Comparison of ENCODE assay signal across 29 mouse cellular contexts in the genomic region with DNA sequence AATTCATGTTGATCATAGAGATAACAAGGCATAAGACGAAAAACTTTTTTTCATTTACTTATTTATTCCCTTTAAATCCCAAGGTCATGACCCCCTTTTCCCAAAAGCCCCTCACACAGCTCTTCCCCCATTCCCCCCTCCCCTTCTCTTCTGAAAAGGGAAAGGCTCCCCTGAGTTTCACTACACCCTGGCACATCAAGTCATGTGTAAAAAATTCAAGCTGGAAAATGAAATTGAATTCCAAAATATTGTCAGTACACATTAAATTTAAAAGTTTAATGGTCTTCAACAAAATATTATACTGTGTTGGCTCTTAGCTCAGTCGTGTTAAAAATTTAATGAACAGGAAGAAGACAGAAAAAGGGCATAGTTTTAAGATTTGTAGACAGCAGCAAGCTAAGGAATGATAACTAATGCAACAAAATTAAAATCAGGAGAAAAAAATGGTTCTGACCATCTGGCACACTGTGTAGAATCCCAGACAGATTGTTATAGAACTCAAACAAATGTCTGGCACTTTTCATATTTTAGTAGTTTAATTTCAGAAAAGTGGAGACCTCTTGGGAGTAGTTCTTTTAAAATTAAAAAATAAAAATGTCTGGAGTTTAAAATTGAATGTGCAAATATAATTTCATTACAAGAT. TPM values are rescaled to one million over a fixed set of nuclear protein-coding genes. Genes with fewer than 3 reads are reported as not detected.
DNase-seq lines count a peak whose midpoint lies in the region; ATAC-seq and TF ChIP-seq lines count a peak whose summit lies in the region.
"Had no signal": no experiment of that assay in that cellular context is flagged by ENCODE, and none has a peak within 500 bp of the region (broad histone marks: within the 10 kb centered on the region; RNA-seq: fewer than 3 reads in every experiment).

No protein-coding gene starts in this region.

- H3K4me1 ChIP-seq in hindbrain, postnatal 0 days (ENCODE audit: insufficient read depth, low read length) = no peaks in the 10 kb centered on the region
- H3K4me1 ChIP-seq in hindbrain, embryonic 12.5 days = no peaks in the 10 kb centered on the region
- no peaks in the 10 kb centered on the region for H3K4me1 ChIP-seq in intestine, postnatal 0 days (replicated peaks; ENCODE audit: control insufficient read depth, insufficient read depth, low read length)
- H3K4me1 ChIP-seq: embryonic facial prominence, embryonic 12.5 days; heart, embryonic 10.5 days; heart, embryonic 15.5 days; hindbrain, embryonic 13.5 days; limb, embryonic 13.5 days; lung, embryonic 15.5 days; neural tube, embryonic 13.5 days had no signal

- ATAC-seq in hindbrain, postnatal 0 days = no peak
- no peak for ATAC-seq in hindbrain, embryonic 12.5 days (ENCODE audit: low FRiP score)
- no peak for ATAC-seq in intestine, postnatal 0 days
- ATAC-seq: Patski had no signal

- H3K9ac ChIP-seq in hindbrain, postnatal 0 days (replicated peaks; ENCODE audit: low read length) = no peak overlapping the region
- H3K9ac ChIP-seq in hindbrain, embryonic 12.5 days = no peak overlapping the region
- no peak overlapping the region for H3K9ac ChIP-seq in intestine, postnatal 0 days (ENCODE audit: low read depth, low read length)
- H3K9ac ChIP-seq: embryonic facial prominence, embryonic 12.5 days; heart, embryonic 15.5 days; hindbrain, embryonic 13.5 days; limb, embryonic 13.5 days; lung, embryonic 15.5 days; neural tube, embryonic 13.5 days had no signal

- no peak overlapping the region for H3K4me2 ChIP-seq in hindbrain, postnatal 0 days (ENCODE audit: low read depth, low read length)
- no peak overlapping the region for H3K4me2 ChIP-seq in hindbrain, embryonic 12.5 days (replicated peaks)
- no peak overlapping the region for H3K4me2 ChIP-seq in intestine, postnatal 0 days (replicated peaks; ENCODE audit: low read depth)
- H3K4me2 ChIP-seq: embryonic facial prominence, embryonic 12.5 days; heart, embryonic 15.5 days; hindbrain, embryonic 13.5 days; limb, embryonic 13.5 days; liver, embryonic 11.5 days; lung, embryonic 15.5 days; midbrain, embryonic 11.5 days; neural tube, embryonic 13.5 days had no signal

- no peak overlapping the region for H3K4me3 ChIP-seq in hindbrain, postnatal 0 days (ENCODE audit: low read length)
- H3K4me3 ChIP-seq in hindbrain, embryonic 12.5 days = no peak overlapping the region
- no peak overlapping the region for H3K4me3 ChIP-seq in intestine, postnatal 0 days (ENCODE audit: low read depth, low read length)
- H3K4me3 ChIP-seq: embryonic facial prominence, embryonic 12.5 days; heart, embryonic 10.5 days; heart, embryonic 15.5 days; hindbrain, embryonic 13.5 days; limb, embryonic 13.5 days; lung, embryonic 15.5 days; neural tube, embryonic 13.5 days had no signal

- no peak for TF ChIP-seq CTCF in hindbrain, postnatal 0 days (IDR thresholded peaks at IDR 0.05; ENCODE audit: low read depth)
- TF ChIP-seq CTCF in intestine, postnatal 0 days (IDR thresholded peaks at IDR 0.05; ENCODE audit: low read depth) = no peak

- peak; percentile 2 to 20 for DNase-seq in cerebellum, postnatal 14 days
- no peak for DNase-seq in cerebellum, adult 8-10 months
- peak; percentile 2 for DNase-seq in hindbrain, postnatal 0 days (ENCODE audit: low spot score)
- DNase-seq in brain, adult 2 months (ENCODE audit: low read depth, low spot score) = peak; percentile 60
- DNase-seq in telencephalon, adult 2 months (ENCODE audit: low read depth, low spot score) = peak; percentile 44
- DNase-seq: adrenal gland, postnatal 10 days; cerebellum, adult 2 months; embryo, embryonic 11 days; gastrocnemius, postnatal 14 days; heart, adult 11 months; heart, postnatal 36 days; kidney, adult 11 months; kidney, postnatal 25 days; lung, postnatal 36 days; right cerebral cortex, postnatal 14 days; thymus, postnatal 14 days had no signal

- no peaks in the 10 kb centered on the region for H3K36me3 ChIP-seq in hindbrain, postnatal 0 days (ENCODE audit: insufficient read depth, low read length)
- H3K36me3 ChIP-seq in hindbrain, embryonic 12.5 days = no peaks in the 10 kb centered on the region
- H3K36me3 ChIP-seq in intestine, postnatal 0 days (ENCODE audit: control insufficient read depth, insufficient read depth) = no peaks in the 10 kb centered on the region
- H3K36me3 ChIP-seq: embryonic facial prominence, embryonic 12.5 days; G1E; heart, embryonic 10.5 days; heart, embryonic 15.5 days; hindbrain, embryonic 13.5 days; limb, embryonic 13.5 days; lung, embryonic 15.5 days; neural tube, embryonic 13.5 days had no signal

- 48% methylated on average over 2 of the region's 2 CpGs for WGBS in hindbrain, postnatal 0 days
- 72% methylated on average over 2 of the region's 2 CpGs for WGBS in hindbrain, embryonic 12.5 days
- 63% methylated on average over 2 of the region's 2 CpGs for WGBS in intestine, postnatal 0 days

- H3K9me3 ChIP-seq in hindbrain, postnatal 0 days (ENCODE audit: low read length) = no peaks in the 10 kb centered on the region
- no peaks in the 10 kb centered on the region for H3K9me3 ChIP-seq in hindbrain, embryonic 12.5 days (replicated peaks)
- no peaks in the 10 kb centered on the region for H3K9me3 ChIP-seq in intestine, postnatal 0 days (ENCODE audit: control insufficient read depth)
- H3K9me3 ChIP-seq: embryonic facial prominence, embryonic 12.5 days; heart, embryonic 10.5 days; heart, embryonic 15.5 days; hindbrain, embryonic 13.5 days; limb, embryonic 13.5 days; lung, embryonic 15.5 days; neural tube, embryonic 13.5 days had no signal

- no peaks in the 10 kb centered on the region for H3K27me3 ChIP-seq in hindbrain, postnatal 0 days (ENCODE audit: insufficient read depth, low read length)
- H3K27me3 ChIP-seq in hindbrain, embryonic 12.5 days = no peaks in the 10 kb centered on the region
- H3K27me3 ChIP-seq in intestine, postnatal 0 days (replicated peaks; ENCODE audit: control insufficient read depth, insufficient read depth, low read length) = no peaks in the 10 kb centered on the region
- H3K27me3 ChIP-seq: embryonic facial prominence, embryonic 12.5 days; heart, embryonic 15.5 days; hindbrain, embryonic 13.5 days; limb, embryonic 13.5 days; lung, embryonic 15.5 days; neural tube, embryonic 13.5 days; Patski had no signal

- no peak overlapping the region for H3K27ac ChIP-seq in hindbrain, postnatal 0 days
- H3K27ac ChIP-seq in hindbrain, embryonic 12.5 days = no peak overlapping the region
- H3K27ac ChIP-seq in intestine, postnatal 0 days (ENCODE audit: low read depth, low read length) = no peak overlapping the region
- H3K27ac ChIP-seq: embryonic facial prominence, embryonic 12.5 days; heart, embryonic 10.5 days; heart, embryonic 15.5 days; hindbrain, embryonic 13.5 days; limb, embryonic 13.5 days; lung, embryonic 15.5 days; neural tube, embryonic 13.5 days had no signal

RNA-seq across cellular contexts. Expression of a gene that starts 31.0 kb away (rescaled TPM):
- total RNA-seq in hindbrain, postnatal 0 days (2014; rRNA removed) = 15.8 and 15.9 TPM in 2 replicates
- polyA plus RNA-seq in hindbrain, postnatal 0 days (2015; fragmentation: Nextera tagmentation; extraction: Ambion mirVana) = 7.3 and 8.1 TPM in 2 replicates
- polyA plus RNA-seq in hindbrain, embryonic 12.5 days (2016; fragmentation: Nextera tagmentation; extraction: Ambion mirVana) = 13.7 and 15.1 TPM in 2 replicates
- polyA plus RNA-seq in intestine, postnatal 0 days (2015; fragmentation: Nextera tagmentation; extraction: Ambion mirVana) = 4.1 and 5.1 TPM in 2 replicates
- polyA plus RNA-seq: G1E had no signal
